20 mouse cellular contexts compared by ENCODE assay signal in the genomic region with DNA sequence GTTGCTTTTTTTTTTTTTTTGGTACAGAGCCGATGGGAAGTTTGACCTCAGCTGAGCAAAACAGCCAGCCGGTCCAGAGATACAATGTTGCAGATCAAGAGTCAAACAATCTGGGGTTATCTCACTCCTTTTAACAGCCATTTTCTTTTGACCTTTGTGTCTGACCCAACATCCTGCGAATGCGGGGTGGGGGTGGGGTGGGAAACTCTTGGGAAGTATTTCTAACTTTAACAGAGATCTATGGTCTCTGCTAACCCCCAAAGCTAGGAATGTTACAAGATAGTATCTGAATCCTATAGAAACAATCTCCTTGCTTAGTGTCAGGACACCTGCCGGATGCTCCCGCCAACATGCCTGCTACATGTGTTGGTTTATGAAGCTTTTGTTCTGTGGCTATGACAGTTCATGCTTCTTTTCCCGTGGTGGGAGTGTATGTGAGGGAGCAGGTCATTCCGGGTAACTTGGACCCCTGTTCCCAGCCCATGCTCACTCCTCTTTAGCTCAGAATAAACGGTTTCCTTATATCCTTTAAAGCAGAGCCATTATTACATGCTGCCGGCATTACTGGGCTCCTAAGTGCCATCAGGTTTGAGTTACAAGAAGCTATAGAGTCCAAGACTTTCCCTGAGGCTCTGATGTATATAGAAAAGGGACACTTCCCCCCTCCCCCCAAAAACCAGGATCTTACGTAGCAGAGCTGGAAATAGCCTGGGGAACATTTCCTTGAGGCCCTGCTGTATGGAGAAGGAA.
DNase-seq lines count a peak whose midpoint lies in the region; ATAC-seq lines count a peak whose summit lies in the region.
"Had no signal": no experiment of that assay in that cellular context is flagged by ENCODE, and none has a peak within 500 bp of the region (broad histone marks: within the 10 kb centered on the region; RNA-seq: fewer than 3 reads in every experiment).

No protein-coding gene starts in this region.

- peak overlapping the region; percentile 20; the same call in 1 of the 2 replicates for H3K27ac ChIP-seq in kidney, embryonic 14.5 days (ENCODE audit: low read depth, low read length)
- H3K27ac ChIP-seq: forebrain, embryonic 12.5 days; hindbrain, embryonic 15.5 days; limb, embryonic 13.5 days; lung, embryonic 15.5 days had no signal

- no peak overlapping the region for H3K4me2 ChIP-seq in kidney, embryonic 14.5 days (replicated peaks; ENCODE audit: low read depth, low read length)
- H3K4me2 ChIP-seq: forebrain, embryonic 12.5 days; hindbrain, embryonic 15.5 days; limb, embryonic 13.5 days; lung, embryonic 15.5 days had no signal

- H3K9ac ChIP-seq in kidney, embryonic 14.5 days (ENCODE audit: low read depth, low read length) = no peak overlapping the region
- H3K9ac ChIP-seq: forebrain, embryonic 12.5 days; hindbrain, embryonic 15.5 days; limb, embryonic 13.5 days; lung, embryonic 15.5 days had no signal

- H3K36me3 ChIP-seq in kidney, embryonic 14.5 days (ENCODE audit: control insufficient read depth, insufficient read depth, low read length) = no peaks in the 10 kb centered on the region
- H3K36me3 ChIP-seq: forebrain, embryonic 12.5 days; hindbrain, embryonic 15.5 days; limb, embryonic 13.5 days; lung, embryonic 15.5 days had no signal

- WGBS in kidney, embryonic 14.5 days = 29% methylated on average over 11 of the region's 11 CpGs

- peak; percentile 47 for ATAC-seq in kidney, embryonic 14.5 days (ENCODE audit: low FRiP score, low TSS enrichment)
- ATAC-seq: intestine, postnatal 0 days had no signal

- H3K27me3 ChIP-seq in kidney, embryonic 14.5 days (ENCODE audit: control insufficient read depth, insufficient read depth, low read length) = no peaks in the 10 kb centered on the region
- H3K27me3 ChIP-seq: CH12.LX; forebrain, embryonic 12.5 days; hindbrain, embryonic 15.5 days; limb, embryonic 13.5 days; lung, embryonic 15.5 days had no signal

- H3K9me3 ChIP-seq in kidney, embryonic 14.5 days (ENCODE audit: control insufficient read depth, low read length) = peaks cover 9% of the 10 kb centered on the region
- H3K9me3 ChIP-seq: hindbrain, embryonic 15.5 days; lung, embryonic 15.5 days had no signal

- peaks cover 24% of the 10 kb centered on the region for H3K4me1 ChIP-seq in kidney, embryonic 14.5 days (ENCODE audit: control insufficient read depth, insufficient read depth, low read length)
- H3K4me1 ChIP-seq: forebrain, embryonic 12.5 days; hindbrain, embryonic 15.5 days had no signal

- DNase-seq in embryo, embryonic 9.5 days (ENCODE audit: extremely low spot score) = peak; percentile 36
- DNase-seq in embryo, embryonic 11 days = no peak
- no peak for DNase-seq in kidney, adult 18-20 months
- peak; percentile 94 for DNase-seq in 3T3-L1 (ENCODE audit: low read depth, low spot score)
- DNase-seq in kidney, postnatal 14 days = peak; percentile 52
- no peak for DNase-seq in cerebellum, postnatal 4 days (ENCODE audit: low spot score in 2 of 2)
- no peak for DNase-seq in cerebellum, postnatal 36 days
- DNase-seq: adrenal gland, postnatal 10 days; cerebellum, adult 11-12 months; heart, postnatal 10 days; layer of hippocampus, adult 9-11 months; midbrain, embryonic 14.5 days; thymus, adult 18-20 months had no signal

- no peak overlapping the region for H3K4me3 ChIP-seq in kidney, embryonic 14.5 days (ENCODE audit: low read length)
- H3K4me3 ChIP-seq: forebrain, embryonic 12.5 days; hindbrain, embryonic 15.5 days; limb, embryonic 13.5 days; lung, embryonic 15.5 days had no signal

Comparison
In these comparisons a context has a peak if more than half of its experiments do, and no peak if none do; other contexts are left out.
1. DNase-seq: peak in embryo, embryonic 9.5 days (single experiment), 3T3-L1 (single experiment) and kidney, postnatal 14 days (single experiment); none in embryo, embryonic 11 days (single experiment), kidney, adult 18-20 months (single experiment), cerebellum, postnatal 4 days (0 of 2) and cerebellum, postnatal 36 days (0 of 2).